Mouse (Mus musculus) forebrain, embryonic 15.5 days (tissue): ENCODE measurements at regions not wholly inside any gene's neighbourhood (a gene's known extent, or its start where the extent isn't known, plus 50 kb on each side); places are given as distances from the start of the nearest gene placed in this dataset.

Experiments used
- ATAC-seq: fragments of 200-750 bp; cut with Nextera tagmentation; replicated peaks from 2 replicates; pipeline ENCODE4 v1.8.0; 2017; ENCODE audit warnings: mild to moderate bottlenecking, moderate TSS enrichment, moderate library complexity
- H3K27ac ChIP-seq: fragments of 300-500 bp; sonication (generic); replicated peaks from 2 replicates; pipeline ENCODE4 v1.5.1; 2015; ENCODE audit warnings: mild to moderate bottlenecking, inconsistent platforms
- H3K27me3 ChIP-seq: fragments of 300-500 bp; sonication (generic); 2 replicates; pipeline ENCODE4 v1.6.1; 2015; ENCODE audit warnings: inconsistent platforms
- H3K36me3 ChIP-seq: fragments of 300-500 bp; sonication (generic); 2 replicates; pipeline ENCODE4 v1.6.1; 2015; ENCODE audit warnings: mild to moderate bottlenecking, inconsistent platforms
- H3K4me1 ChIP-seq: fragments of 300-500 bp; sonication (generic); 2 replicates; pipeline ENCODE4 v1.6.1; 2015; ENCODE audit warnings: inconsistent platforms
- H3K4me2 ChIP-seq: fragments of 300-500 bp; sonication (generic); replicated peaks from 2 replicates; pipeline ENCODE4 v1.6.1; 2015; ENCODE audit warnings: mild to moderate bottlenecking, inconsistent platforms
- H3K4me3 ChIP-seq: fragments of 300-500 bp; sonication (generic); 2 replicates; pipeline ENCODE4 v1.5.1; 2015; ENCODE audit warnings: mild to moderate bottlenecking, inconsistent platforms
- H3K9ac ChIP-seq: fragments of 300-500 bp; sonication (generic); replicated peaks from 2 replicates; pipeline ENCODE4 v1.6.1; 2015; ENCODE audit warnings: mild to moderate bottlenecking, inconsistent platforms
- H3K9me3 ChIP-seq: fragments of 300-500 bp; sonication (generic); 2 replicates; pipeline ENCODE4 v1.6.1; 2016; ENCODE audit warnings: inconsistent platforms
- WGBS: fragments of 180-500 bp; shearing (Covaris S2); methylation state at CpG from one replicate; pipeline ENCODE4 v1.1.7; 2015; ENCODE audit warnings: mixed read lengths; 5-methylcytosine and 5-hydroxymethylcytosine counted together

GRCm38 (mm10) chr1:77723246-77723645 is 208.4 kb upstream of the Epha4 start:
- WGBS, result 89% methylated on average over 8 of the region's 8 CpGs

GRCm38 (mm10) chr1:77720859-77721258 is 206.0 kb upstream of the Epha4 start:
- 97% methylated on average over 1 of the region's 1 CpGs for WGBS
- Histone ChIP-seq H3K27ac (no peak overlapping the region), H3K9ac (no peak overlapping the region), H3K4me3 (no peak overlapping the region), H3K9me3 (no peaks in the 10 kb centered on the region), H3K4me1 (no peaks in the 10 kb centered on the region), H3K27me3 (no peaks in the 10 kb centered on the region), H3K4me2 (no peak overlapping the region), H3K36me3 (no peaks in the 10 kb centered on the region)
- ATAC-seq, result no peak

More at GRCm38 (mm10) chr1:77723246-77723645, 208.4 kb upstream of the Epha4 start:
- no peak overlapping the region for H3K4me3 ChIP-seq
- no peaks in the 10 kb centered on the region for H3K9me3 ChIP-seq
- ATAC-seq, result no peak
- no peaks in the 10 kb centered on the region for H3K36me3 ChIP-seq
- no peak overlapping the region for H3K4me2 ChIP-seq
- no peaks in the 10 kb centered on the region for H3K4me1 ChIP-seq
- H3K27me3 ChIP-seq, result no peaks in the 10 kb centered on the region
- no peak overlapping the region for H3K9ac ChIP-seq
- no peak overlapping the region for H3K27ac ChIP-seq

- Histone ChIP-seq H3K27ac (no peak overlapping the region), H3K27me3 (no peaks in the 10 kb centered on the region), H3K4me1 (peaks cover 8% of the 10 kb centered on the region), H3K9ac (no peak overlapping the region), H3K9me3 (no peaks in the 10 kb centered on the region), H3K4me3 (no peak overlapping the region), H3K4me2 (no peak overlapping the region), H3K36me3 (no peaks in the 10 kb centered on the region)
- no peak for ATAC-seq
- 72% methylated on average over 2 of the region's 2 CpGs for WGBS
These were observed 198.1 kb upstream of the Epha4 start for GRCm38 (mm10) chr1:77713001-77713400.

DNA sequence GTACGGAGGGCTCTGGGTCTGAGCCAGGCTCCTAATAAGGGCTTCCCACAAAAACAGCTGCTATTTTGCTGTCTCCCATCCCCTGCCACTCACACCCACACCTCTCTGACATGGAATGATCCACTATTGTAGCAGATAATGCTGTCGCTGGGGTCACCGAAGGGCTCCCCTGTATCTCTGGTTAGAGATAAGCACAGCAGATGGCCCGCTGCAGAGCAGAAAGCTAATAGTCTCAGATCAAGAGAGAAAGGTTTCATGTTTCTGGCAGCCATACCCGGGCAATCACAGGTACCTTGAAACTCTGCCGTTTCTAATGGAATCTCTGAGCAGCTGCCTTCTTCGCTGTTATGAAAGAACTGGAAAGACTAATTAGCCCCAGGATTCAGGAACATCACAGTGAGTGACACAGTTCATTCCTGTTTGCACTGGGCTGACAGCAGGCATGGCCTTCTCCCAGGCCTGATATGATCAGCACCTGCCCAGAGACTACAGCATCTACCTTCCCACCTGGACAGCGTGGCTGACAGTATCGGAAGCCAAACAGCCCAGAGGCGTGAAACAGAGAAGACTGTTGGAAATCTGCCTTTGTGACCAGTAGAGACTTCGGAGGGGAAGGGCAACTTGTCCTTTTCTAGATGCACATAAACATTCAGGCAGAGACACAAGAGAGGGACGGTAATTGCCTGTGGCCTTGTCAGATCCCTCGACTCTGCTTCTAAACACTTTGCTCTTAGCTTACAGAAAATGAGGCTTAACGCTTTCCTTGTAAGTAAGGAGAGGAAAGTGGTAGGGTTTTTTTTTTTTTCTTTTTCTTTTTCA is 193.5 kb upstream of the Epha4 start:
- H3K9ac ChIP-seq, result no peak overlapping the region
- H3K36me3 ChIP-seq, result no peaks in the 10 kb centered on the region
- H3K27me3 ChIP-seq, result no peaks in the 10 kb centered on the region
- ATAC-seq, result no peak
- no peaks in the 10 kb centered on the region for H3K9me3 ChIP-seq
- no peak overlapping the region for H3K4me2 ChIP-seq
- H3K4me1 ChIP-seq, result peaks cover 9% of the 10 kb centered on the region
- WGBS, result 31% methylated on average over 14 of the region's 14 CpGs
- no peak overlapping the region for H3K4me3 ChIP-seq
- H3K27ac ChIP-seq, result 0 out of 2 replicates have a peak overlapping the region, but pooled peaks have one; percentile 41

- H3K27ac ChIP-seq, result no peak overlapping the region
- no peak overlapping the region for H3K9ac ChIP-seq
- H3K27me3 ChIP-seq, result no peaks in the 10 kb centered on the region
- 90% methylated on average over 3 of the region's 3 CpGs for WGBS
- no peaks in the 10 kb centered on the region for H3K36me3 ChIP-seq
- H3K4me3 ChIP-seq, result no peak overlapping the region
- H3K4me2 ChIP-seq, result no peak overlapping the region
- H3K4me1 ChIP-seq, result no peaks in the 10 kb centered on the region
- H3K9me3 ChIP-seq, result no peaks in the 10 kb centered on the region
- no peak for ATAC-seq
These were observed 180.5 kb upstream of the Epha4 start for GRCm38 (mm10) chr1:77695228-77696018.

DNA sequence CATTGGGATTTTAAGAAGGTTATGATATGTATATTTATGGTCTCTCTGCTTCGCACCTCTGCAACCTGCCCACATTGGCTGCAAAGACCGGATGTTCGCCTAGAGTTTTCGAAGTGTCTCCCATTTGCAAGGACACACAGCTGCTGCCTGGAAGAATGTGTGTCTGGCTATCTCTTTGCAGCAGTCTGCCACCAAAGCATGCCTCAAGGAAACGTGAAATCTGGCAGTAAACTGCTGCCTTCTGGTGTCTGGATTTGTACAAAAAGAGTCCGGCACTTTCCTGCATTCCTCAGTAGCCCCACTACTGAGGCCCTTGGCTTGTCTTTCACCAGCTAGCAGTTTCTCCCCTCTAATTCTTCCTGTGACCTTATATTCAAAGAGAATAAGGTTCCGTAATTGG is 148.5 kb upstream of the Epha4 start:
- Histone ChIP-seq H3K4me3 (no peak overlapping the region), H3K27ac (peak overlapping the region; percentile 18; the same call in 1 of the 2 replicates), H3K36me3 (no peaks in the 10 kb centered on the region), H3K9me3 (no peaks in the 10 kb centered on the region), H3K4me1 (peaks cover 14% of the 10 kb centered on the region), H3K27me3 (no peaks in the 10 kb centered on the region), H3K4me2 (no peak overlapping the region), H3K9ac (no peak overlapping the region)
- 65% methylated on average over 7 of the region's 7 CpGs for WGBS
- no peak for ATAC-seq

DNA sequence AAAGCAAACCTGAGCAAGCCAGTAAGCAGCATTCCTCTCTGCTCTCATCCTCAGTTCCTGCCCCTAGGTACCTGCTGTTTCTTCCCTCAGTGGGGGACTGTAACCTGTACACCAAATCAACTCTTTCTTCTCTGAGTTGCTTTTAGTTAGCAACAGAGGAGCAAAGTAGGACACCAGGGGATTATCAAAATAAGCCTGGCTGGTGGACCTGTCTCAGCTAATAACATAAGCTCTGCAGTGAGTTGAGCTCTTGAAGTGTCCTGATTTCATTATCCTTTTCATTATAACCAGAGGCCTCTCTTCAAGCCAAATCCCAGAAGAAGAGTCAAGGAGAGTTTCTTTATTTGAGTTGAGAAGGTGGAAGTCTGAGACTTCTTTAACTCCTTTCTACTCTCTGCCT is 145.5 kb upstream of the Epha4 start:
- Histone ChIP-seq H3K27me3 (no peaks in the 10 kb centered on the region), H3K4me1 (peaks cover 14% of the 10 kb centered on the region), H3K27ac (no peak overlapping the region), H3K9me3 (no peaks in the 10 kb centered on the region), H3K4me3 (no peak overlapping the region), H3K4me2 (no peak overlapping the region), H3K9ac (no peak overlapping the region), H3K36me3 (no peaks in the 10 kb centered on the region)
- ATAC-seq, result no peak

- Histone ChIP-seq H3K4me3 (no peak overlapping the region), H3K9me3 (no peaks in the 10 kb centered on the region), H3K27me3 (no peaks in the 10 kb centered on the region), H3K27ac (no peak overlapping the region), H3K4me1 (0 out of 2 replicates have a peak, but pooled peaks cover 3% of the 10 kb centered on the region), H3K4me2 (no peak overlapping the region), H3K36me3 (no peaks in the 10 kb centered on the region), H3K9ac (no peak overlapping the region)
- no peak for ATAC-seq
- WGBS, result 93% methylated on average over 3 of the region's 3 CpGs
These were observed 122.1 kb upstream of the Epha4 start for GRCm38 (mm10) chr1:77637025-77637424.

DNA sequence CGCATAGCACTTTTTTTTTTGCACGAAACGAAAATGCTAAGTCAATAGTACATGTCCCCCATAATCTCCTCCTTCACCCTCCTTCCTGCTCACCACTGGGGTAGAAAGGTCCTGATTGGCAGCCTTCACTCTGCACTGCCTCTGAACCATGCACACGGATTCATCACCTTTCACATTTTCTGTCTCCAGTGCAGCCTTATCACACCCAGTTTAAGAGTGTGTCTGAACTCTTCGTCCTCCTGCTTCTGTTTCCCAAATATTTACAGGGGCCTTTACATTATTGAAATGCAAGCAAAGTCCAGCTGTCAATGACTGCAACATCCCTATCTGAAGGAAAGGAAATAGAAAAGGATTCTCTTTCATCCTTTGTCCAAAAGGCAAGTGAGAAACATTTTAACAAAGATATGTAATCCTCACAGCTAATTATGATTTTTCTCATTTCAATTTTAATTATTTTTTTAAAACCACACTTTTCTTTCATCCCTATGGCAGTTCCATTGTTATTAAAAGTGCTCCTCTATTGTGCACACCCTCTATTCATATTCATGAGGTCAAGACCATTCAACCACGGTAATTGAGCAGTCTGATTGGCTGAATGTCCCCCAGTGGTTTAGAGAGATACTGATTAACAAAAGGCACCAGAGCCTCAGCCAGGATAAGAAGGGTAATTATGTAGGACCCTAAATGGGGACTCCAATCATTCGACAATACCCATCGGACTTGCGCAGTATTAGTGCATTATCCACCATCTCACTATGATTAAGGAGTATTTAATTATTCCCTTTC is 114.8 kb upstream of the Epha4 start:
- no peaks in the 10 kb centered on the region for H3K9me3 ChIP-seq
- WGBS, result 6% methylated on average over 9 of the region's 9 CpGs
- H3K27ac ChIP-seq, result peak overlapping the region; percentile 72
- H3K36me3 ChIP-seq, result no peaks in the 10 kb centered on the region
- H3K4me1 ChIP-seq, result peaks cover 19% of the 10 kb centered on the region
- no peak overlapping the region for H3K4me3 ChIP-seq
- peak; percentile 93 for ATAC-seq
- no peak overlapping the region for H3K9ac ChIP-seq
- H3K4me2 ChIP-seq, result peak overlapping the region; percentile 13; the same call in 1 of the 2 replicates
- no peaks in the 10 kb centered on the region for H3K27me3 ChIP-seq

GRCm38 (mm10) chr1:77628861-77629260 is 114.0 kb upstream of the Epha4 start:
- ATAC-seq, result peak; percentile 39; the same call in 1 of the 2 replicates
- H3K4me2 ChIP-seq, result no peak overlapping the region

GRCm38 (mm10) chr1:77617490-77617889 is 102.6 kb upstream of the Epha4 start:
- H3K9ac ChIP-seq, result no peak overlapping the region
- H3K27me3 ChIP-seq, result no peaks in the 10 kb centered on the region
- H3K4me3 ChIP-seq, result no peak overlapping the region
- no peaks in the 10 kb centered on the region for H3K36me3 ChIP-seq
- WGBS, result 20% methylated on average over 8 of the region's 8 CpGs
- H3K27ac ChIP-seq, result no peak overlapping the region
- no peaks in the 10 kb centered on the region for H3K9me3 ChIP-seq
- no peak overlapping the region for H3K4me2 ChIP-seq
- ATAC-seq, result no peak
- no peaks in the 10 kb centered on the region for H3K4me1 ChIP-seq

More at GRCm38 (mm10) chr1:77628861-77629260, 114.0 kb upstream of the Epha4 start:
- Histone ChIP-seq H3K4me1 (peaks cover 17% of the 10 kb centered on the region), H3K9me3 (no peaks in the 10 kb centered on the region), H3K9ac (no peak overlapping the region), H3K27me3 (no peaks in the 10 kb centered on the region), H3K36me3 (no peaks in the 10 kb centered on the region), H3K27ac (peak overlapping the region; percentile 72), H3K4me3 (no peak overlapping the region)
- WGBS, result 16% methylated on average over 4 of the region's 4 CpGs

- no peaks in the 10 kb centered on the region for H3K36me3 ChIP-seq
- peak overlapping the region; percentile 20; the same call in 1 of the 2 replicates for H3K27ac ChIP-seq
- ATAC-seq, result no peak
- H3K27me3 ChIP-seq, result no peaks in the 10 kb centered on the region
- WGBS, result 39% methylated on average over 5 of the region's 5 CpGs
- H3K4me3 ChIP-seq, result no peak overlapping the region
- H3K9ac ChIP-seq, result no peak overlapping the region
- no peaks in the 10 kb centered on the region for H3K9me3 ChIP-seq
- H3K4me2 ChIP-seq, result no peak overlapping the region
- peaks cover 17% of the 10 kb centered on the region for H3K4me1 ChIP-seq
These were observed 85.6 kb upstream of the Epha4 start for GRCm38 (mm10) chr1:77600509-77600908.
